Mouse (Mus musculus) Patski (cell line): ENCODE data around the gene Ssbp2. TPM values are rescaled to one million over a fixed set of nuclear protein-coding genes. Genes with fewer than 3 reads are reported as not detected.

ENCODE experiments used
- ATAC-seq: fragments of 100-300 bp; one replicate; pipeline ENCODE4 v1.8.0; 2021
- CTCF ChIA-PET: fragments of 350-600 bp; sonication (Branson Sonifier 250); formaldehyde crosslinking; loops from one replicate; lab custom pipeline; 2022; ENCODE audit warnings: inconsistent platforms; lab: Charles Lee
- POLR2A ChIA-PET: fragments of 350-600 bp; sonication (Branson Sonifier 250); formaldehyde crosslinking; loops from one replicate; lab custom pipeline; 2022; ENCODE audit warnings: antibody characterized with exemption, inconsistent platforms; lab: Charles Lee
- DNase-seq: peaks from one replicate; pipeline ENCODE4 v3.0.0-alpha.2; 2011; ENCODE audit warnings: low read depth, low spot score
- H3K27me3 ChIP-seq: fragments of 371-371 bp; one replicate; pipeline ENCODE4 v1.5.1; 2021
- CTCF ChIP-seq: fragments of 100-300 bp; IDR thresholded peaks from one replicate; pipeline ENCODE4 v1.5.1; 2021
- in situ Hi-C: fragments of 300-500 bp; cut with MboI; formaldehyde crosslinking; loops from 3 replicates; pipeline ENCODE4 v1.11.1; 2018; ENCODE audit warnings: low pct_unique_long_range_greater_than_20kb, mixed read lengths
- polyA plus RNA-seq: library from polyadenylated mRNA; unstranded; gene quantifications from one replicate; pipeline ENCODE4 v1.2.3, GENCODE M21; 2021

Ssbp2 gene
- polyA plus RNA-seq, 1 experiment from 2014 or later: 91.1 TPM

GRCm38 (mm10) chr13:91661068-91661795 is 201.1 kb downstream of the Ssbp2 start:
- ATAC-seq (no peak), DNase-seq (no peak)
- in situ Hi-C loops: no loop called here
- CTCF ChIA-PET: no interaction called here
- H3K27me3 ChIP-seq: no peaks in the 10 kb centered on the region
- POLR2A ChIA-PET: no interaction called here
- TF ChIP-seq CTCF: no peak

DNA sequence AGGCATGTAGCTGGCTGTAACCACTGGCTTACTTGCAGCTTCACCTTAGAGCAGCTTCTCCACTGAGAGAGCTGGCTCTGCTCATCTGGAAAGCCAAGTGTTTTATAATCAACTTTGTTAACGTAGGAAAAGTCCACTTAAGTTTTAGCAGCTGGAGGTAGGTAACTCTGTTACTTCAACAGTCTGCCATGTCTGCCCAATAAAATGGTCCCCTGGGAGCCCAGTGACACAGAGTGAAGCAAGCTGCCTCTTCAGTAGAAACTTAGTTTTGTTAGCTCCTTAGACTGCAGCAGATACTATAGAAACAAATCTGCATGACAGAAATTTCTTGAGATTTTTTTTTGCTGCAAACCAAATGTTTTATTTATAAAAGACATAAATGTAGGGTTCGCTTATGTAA is 202.7 kb downstream of the Ssbp2 start:
- no peaks in the 10 kb centered on the region for H3K27me3 ChIP-seq
- POLR2A ChIA-PET: no interaction called here
- ATAC-seq (no peak), DNase-seq (no peak)
- CTCF ChIA-PET: interaction anchor here (0.6 to 1.4 kb wide), 2 partner anchors 9 to 27 kb away, joined by 3 to 4 read pairs; no protein-coding TSS in a partner anchor
- TF ChIP-seq CTCF: no peak
- in situ Hi-C loops: no loop called here

DNA sequence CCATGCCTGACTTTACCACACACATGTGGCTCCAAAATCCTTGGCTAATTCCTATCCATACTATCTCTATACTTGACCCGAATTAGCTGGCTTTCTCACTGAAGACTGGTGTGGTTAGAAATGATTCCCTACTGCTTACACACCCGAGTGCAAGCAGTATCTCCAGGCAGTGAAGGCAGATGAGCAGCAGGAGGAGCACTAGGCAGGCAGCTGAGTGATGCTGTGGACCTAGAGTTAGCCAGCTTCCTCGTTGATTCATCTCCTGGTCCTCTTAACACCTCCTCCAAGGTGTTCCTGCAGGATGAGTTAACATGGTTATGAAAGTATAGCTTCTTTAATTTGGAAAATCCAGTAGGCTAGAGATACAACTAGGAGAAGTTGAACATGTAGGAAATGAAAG is 213.2 kb downstream of the Ssbp2 start:
- H3K27me3 ChIP-seq: no peaks in the 10 kb centered on the region
- ChIA-PET POLR2A (no interaction called here), CTCF (interaction anchor here (1.8 kb wide), 1 partner anchor 10 kb away, joined by 4 read pairs; no protein-coding TSS in a partner anchor)
- in situ Hi-C loops: no loop called here
- ATAC-seq (no peak), DNase-seq (no peak)
- TF ChIP-seq CTCF: no peak

GRCm38 (mm10) chr13:91680764-91681437 is 220.8 kb downstream of the Ssbp2 start:
- no peaks in the 10 kb centered on the region for H3K27me3 ChIP-seq
- in situ Hi-C loops: no loop called here
- POLR2A ChIA-PET: no interaction called here
- CTCF ChIA-PET: no interaction called here
- DNase-seq (no peak), ATAC-seq (no peak)
- no peak for TF ChIP-seq CTCF

- ATAC-seq: no peak
- ChIA-PET CTCF (no interaction called here), POLR2A (no interaction called here)
- in situ Hi-C loops: no loop called here
- DNase-seq: no peak
- no peaks in the 10 kb centered on the region for H3K27me3 ChIP-seq
- no peak for TF ChIP-seq CTCF
Observed at GRCm38 (mm10) chr13:91681474-91681873, 221.4 kb downstream of the Ssbp2 start.

GRCm38 (mm10) chr13:91690118-91690517 is 230.0 kb downstream of the Ssbp2 start:
- ChIA-PET CTCF (interaction anchor here (0.8 to 1.2 kb wide), 2 partner anchors 22 to 28 kb away, joined by 3 read pairs; no protein-coding TSS in a partner anchor), POLR2A (no interaction called here)
- no peak for TF ChIP-seq CTCF
- in situ Hi-C loops: no loop called here
- no peak for ATAC-seq
- H3K27me3 ChIP-seq: no peaks in the 10 kb centered on the region
- DNase-seq: no peak

DNA sequence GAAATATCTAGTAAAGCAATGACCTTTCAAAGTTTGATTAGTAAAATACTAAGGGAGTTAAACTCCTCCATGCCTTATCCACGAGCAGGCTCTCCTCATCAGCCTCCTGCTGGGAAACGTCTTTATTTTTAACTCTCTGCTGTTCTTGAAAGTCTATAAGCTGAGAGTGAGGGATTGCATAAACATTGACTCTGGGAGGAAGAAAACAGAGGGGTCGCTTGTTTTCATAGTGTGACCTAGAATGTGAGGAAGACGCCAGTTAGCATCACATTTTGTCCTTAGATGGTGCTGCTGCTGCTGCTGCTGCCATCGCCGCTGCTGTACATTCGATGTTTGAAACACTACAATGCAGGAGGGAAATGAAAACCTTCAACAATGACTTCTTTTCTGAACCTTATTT is 233.5 kb downstream of the Ssbp2 start:
- in situ Hi-C loops: no loop called here
- ChIA-PET POLR2A (interaction anchor here (0.5 kb wide), 1 partner anchor 10 kb away, joined by 3 read pairs; no protein-coding TSS in a partner anchor), CTCF (no interaction called here)
- H3K27me3 ChIP-seq: no peaks in the 10 kb centered on the region
- DNase-seq (no peak), ATAC-seq (no peak)
- TF ChIP-seq CTCF: no peak

GRCm38 (mm10) chr13:91695406-91695805 is 235.3 kb downstream of the Ssbp2 start:
- in situ Hi-C loops: no loop called here

DNA sequence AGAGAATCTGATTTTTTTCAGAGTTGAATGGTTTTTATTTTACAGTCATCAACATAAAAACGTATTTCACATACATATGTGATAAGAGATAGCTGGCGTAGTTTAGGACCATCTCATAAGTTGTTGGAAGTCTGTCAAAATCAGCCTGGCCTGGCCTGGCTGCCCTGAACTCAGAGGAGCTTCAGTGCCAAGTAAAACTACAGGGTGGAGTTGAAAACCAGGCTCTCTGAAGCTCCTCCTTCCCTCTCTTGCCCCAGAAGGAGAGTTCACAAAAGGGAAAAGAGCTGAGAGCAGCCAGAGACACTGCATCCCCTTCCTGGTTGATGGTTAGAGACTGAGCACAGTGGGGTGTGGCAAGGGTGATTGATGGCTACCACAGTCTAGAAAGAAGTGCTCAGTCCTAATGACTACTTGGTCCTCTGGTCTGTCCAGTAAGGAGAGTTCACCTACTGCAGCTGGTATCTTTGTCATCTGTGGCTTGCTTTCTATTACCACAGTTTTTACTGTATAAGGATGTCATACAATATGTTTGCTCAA is 236.1 kb downstream of the Ssbp2 start:
- ATAC-seq (no peak), DNase-seq (no peak)
- in situ Hi-C loops: no loop called here
- no peaks in the 10 kb centered on the region for H3K27me3 ChIP-seq
- ChIA-PET CTCF (interaction anchor here (0.8 to 2.9 kb wide), 5 partner anchors 9 to 770 kb away, joined by 3 to 14 read pairs (median 6); no protein-coding TSS in a partner anchor), POLR2A (no interaction called here)
- no peak for TF ChIP-seq CTCF

More at GRCm38 (mm10) chr13:91695406-91695805, 235.3 kb downstream of the Ssbp2 start:
- POLR2A ChIA-PET: no interaction called here
- no peaks in the 10 kb centered on the region for H3K27me3 ChIP-seq
- no peak for ATAC-seq
- TF ChIP-seq CTCF: no peak
- CTCF ChIA-PET: no interaction called here
- DNase-seq: no peak

GRCm38 (mm10) chr13:91697011-91697410 is 236.9 kb downstream of the Ssbp2 start:
- POLR2A ChIA-PET: no interaction called here
- no peak for ATAC-seq
- TF ChIP-seq CTCF: peak; percentile 74
- DNase-seq: peak; percentile 10
- CTCF ChIA-PET: interaction anchor here (0.8 to 2.9 kb wide), 6 partner anchors 10 to 771 kb away, joined by 3 to 14 read pairs (median 6); no protein-coding TSS in a partner anchor
- in situ Hi-C loops: no loop called here
- H3K27me3 ChIP-seq: no peaks in the 10 kb centered on the region
